Mouse (Mus musculus): ENCODE data around the gene Pfpl.

Gene Pfpl

GRCm38 (mm10) chr19:12464674-12465073, 37.0 kb downstream of the Pfpl start:
- no peak for DNase-seq (ENCODE audit: low spot score in 2 of 2)

- DNase-seq (ENCODE audit: low spot score in 2 of 2): no peak
Measured at GRCm38 (mm10) chr19:12465530-12466144, 37.9 kb downstream of the Pfpl start.

- peak; percentile 64 to 79 for DNase-seq (ENCODE audit: low spot score in 2 of 2)
Measured at GRCm38 (mm10) chr19:12466204-12466603, 38.5 kb downstream of the Pfpl start.

- peak; percentile 4 to 21 for DNase-seq (ENCODE audit: low spot score in 2 of 2)
Measured at GRCm38 (mm10) chr19:12467436-12467835, 39.7 kb downstream of the Pfpl start.

- no peak for DNase-seq (ENCODE audit: low spot score in 2 of 2)
Measured at GRCm38 (mm10) chr19:12471866-12472265, 44.2 kb downstream of the Pfpl start.

GRCm38 (mm10) chr19:12472381-12472976, 44.8 kb downstream of the Pfpl start:
- DNase-seq (ENCODE audit: low spot score in 2 of 2): no peak

- DNase-seq (ENCODE audit: low spot score in 2 of 2): no peak
Measured at GRCm38 (mm10) chr19:12473201-12473641, 45.5 kb downstream of the Pfpl start.

GRCm38 (mm10) chr19:12473951-12474350, 46.2 kb downstream of the Pfpl start:
- DNase-seq (ENCODE audit: low spot score in 2 of 2): no peak

GRCm38 (mm10) chr19:12475380-12476250, 47.9 kb downstream of the Pfpl start:
- DNase-seq (ENCODE audit: low spot score in 2 of 2): peak; percentile 88 to 91

- no peak for DNase-seq (ENCODE audit: low spot score in 2 of 2)
Measured at GRCm38 (mm10) chr19:12476721-12477270, 49.1 kb downstream of the Pfpl start.

- DNase-seq (ENCODE audit: low spot score in 2 of 2): no peak
Measured at GRCm38 (mm10) chr19:12478369-12478768, 50.7 kb downstream of the Pfpl start.

Measured in right cerebral cortex, adult 2 months (tissue).